Mouse (Mus musculus): ENCODE data around the gene Hist1h2ab.
"Not testable (repeated sequence)": the region's sequence is repeated elsewhere in the genome, so short reads cannot be mapped to it uniquely, and the experiment has no call there.

Gene Hist1h2ab

GRCm38 (mm10) chr13:23755000-23755399, 4.1 kb downstream of the Hist1h2ab start:
- no peak for DNase-seq

GRCm38 (mm10) chr13:23756790-23757189, 5.9 kb downstream of the Hist1h2ab start, which contains the start of gene Hist1h4b:
Gene Hist1h4b (plus strand): TSS chr13:23757013.
- DNase-seq = peak; percentile 72

- no peak for DNase-seq
Observed at GRCm38 (mm10) chr13:23757211-23757773, 6.4 kb downstream of the Hist1h2ab start.

- no peak for DNase-seq
Observed at GRCm38 (mm10) chr13:23757921-23758320, 7.0 kb downstream of the Hist1h2ab start.

DNA sequence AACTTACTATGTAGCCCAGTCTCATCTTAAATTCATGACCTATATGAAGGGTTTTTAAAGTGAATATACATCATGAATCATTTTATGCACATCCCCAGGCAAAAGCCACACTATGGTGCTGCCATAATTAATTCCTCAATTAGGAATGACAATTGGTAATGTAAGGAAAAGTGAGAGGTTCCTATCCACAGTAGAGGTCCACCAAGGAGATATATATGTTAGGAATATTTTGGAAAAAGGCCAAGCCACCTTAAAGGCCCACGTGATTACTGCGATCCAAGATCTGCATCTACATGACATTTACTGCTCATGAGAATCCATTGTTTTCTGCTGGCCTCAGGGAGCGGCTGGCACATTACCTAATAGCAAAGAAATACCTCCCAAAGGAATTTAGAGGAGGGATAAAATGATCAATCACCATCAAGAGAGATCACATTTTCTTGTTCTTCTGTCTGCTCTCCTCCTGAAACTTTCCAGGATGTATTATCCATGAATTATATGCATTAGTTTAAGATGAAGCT, 8.4 kb downstream of the Hist1h2ab start:
- no peak for DNase-seq

DNA sequence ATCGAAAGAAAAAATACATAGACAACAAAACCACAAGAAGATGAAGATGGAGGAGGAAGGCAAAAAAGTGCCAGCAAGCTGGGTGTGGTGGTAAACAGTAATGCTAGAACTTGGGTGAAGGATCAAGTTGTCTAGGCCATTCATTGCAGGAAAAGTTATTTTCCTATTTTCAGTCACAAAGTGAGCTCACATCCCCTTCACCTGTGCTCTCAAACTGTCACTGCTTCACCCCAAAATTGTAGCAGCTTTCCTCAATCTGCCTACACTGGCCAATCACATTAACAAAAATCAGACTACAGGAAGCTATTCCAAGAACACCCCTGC, 9.0 kb downstream of the Hist1h2ab start:
- DNase-seq = no peak

DNA sequence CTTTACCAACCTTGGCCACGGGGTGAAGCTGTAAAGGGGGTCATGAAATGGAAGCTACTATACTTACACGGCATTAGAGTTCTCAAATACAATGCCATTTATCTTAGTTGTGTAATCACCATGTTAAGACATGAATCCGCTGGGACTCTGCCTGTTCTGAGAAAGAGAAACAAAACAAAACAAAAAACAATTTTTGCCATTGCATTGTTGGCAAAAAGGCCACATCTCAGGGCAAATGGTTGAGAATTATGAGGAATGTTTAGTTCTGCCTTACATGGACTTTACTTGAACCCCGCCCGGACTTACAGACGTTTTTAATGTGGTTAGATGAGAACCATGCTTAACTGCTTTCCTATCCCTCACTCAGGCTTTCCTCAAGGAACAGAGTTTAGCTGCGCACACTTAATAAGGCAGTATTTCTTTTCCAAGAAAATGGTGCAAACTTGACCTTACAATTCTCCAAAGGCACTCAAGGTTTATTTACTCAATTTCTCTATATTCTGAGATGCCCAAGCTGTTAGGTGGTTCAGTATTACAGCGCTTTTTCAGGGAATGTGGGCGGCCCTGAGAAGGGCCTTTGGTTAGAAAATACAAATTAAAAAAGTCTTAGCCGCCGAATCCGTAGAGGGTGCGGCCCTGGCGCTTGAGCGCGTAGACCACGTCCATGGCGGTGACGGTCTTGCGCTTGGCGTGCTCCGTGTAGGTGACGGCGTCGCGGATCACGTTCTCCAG, 9.5 kb downstream of the Hist1h2ab start:
- DNase-seq = no peak

- peak; percentile 99 for DNase-seq
Observed at GRCm38 (mm10) chr13:23760972-23761864, 10.3 kb downstream of the Hist1h2ab start, which contains the start of gene Hist1h4a. Gene Hist1h4a (minus strand): TSS chr13:23761230.

DNA sequence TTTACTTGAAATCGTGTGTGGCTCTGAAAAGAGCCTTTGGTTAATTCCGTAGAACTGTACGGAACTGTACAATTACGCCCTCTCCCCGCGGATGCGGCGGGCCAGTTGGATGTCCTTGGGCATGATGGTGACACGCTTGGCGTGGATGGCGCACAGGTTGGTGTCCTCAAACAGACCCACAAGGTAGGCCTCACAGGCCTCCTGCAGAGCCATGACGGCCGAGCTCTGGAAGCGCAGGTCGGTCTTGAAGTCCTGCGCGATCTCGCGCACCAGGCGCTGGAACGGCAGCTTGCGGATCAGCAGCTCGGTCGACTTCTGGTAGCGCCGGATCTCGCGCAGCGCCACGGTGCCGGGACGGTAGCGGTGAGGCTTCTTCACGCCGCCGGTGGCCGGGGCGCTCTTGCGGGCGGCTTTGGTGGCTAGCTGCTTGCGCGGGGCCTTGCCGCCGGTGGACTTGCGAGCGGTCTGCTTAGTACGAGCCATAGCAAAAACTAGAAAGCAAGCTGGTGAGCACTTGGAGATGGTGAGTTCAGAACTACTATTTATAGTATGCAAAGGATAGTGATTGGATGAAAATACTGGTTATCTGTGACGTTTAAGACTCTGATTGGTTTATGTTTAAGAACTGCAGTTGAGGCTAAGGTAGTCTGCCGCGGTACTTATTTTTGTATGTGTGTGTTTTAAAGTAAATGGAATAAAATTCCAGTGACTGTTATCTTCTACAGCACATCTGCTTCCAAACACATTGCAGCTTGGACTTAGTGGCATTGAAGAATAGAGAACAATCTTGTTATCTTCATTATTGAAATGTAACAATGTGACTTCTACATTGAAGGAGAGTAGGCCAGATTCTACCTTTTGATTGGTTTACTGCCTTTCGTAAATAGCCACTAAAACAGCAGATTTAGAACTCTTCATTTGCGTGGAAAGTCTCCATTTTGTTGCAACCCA, 11.2 kb downstream of the Hist1h2ab start, which contains the start of gene Hist1h3a:
Gene Hist1h3a, minus strand, starts transcription at position 516 of the 951 bp plus-strand sequence.
- DNase-seq = peak; percentile 26

- no peak for DNase-seq
Observed at GRCm38 (mm10) chr13:23763242-23763585, 12.3 kb downstream of the Hist1h2ab start.

GRCm38 (mm10) chr13:23763586-23764323, 12.8 kb downstream of the Hist1h2ab start, which contains the start of gene Hist1h1a:
Gene Hist1h1a (plus strand): TSS chr13:23763666.
- DNase-seq = peak; percentile 70

DNA sequence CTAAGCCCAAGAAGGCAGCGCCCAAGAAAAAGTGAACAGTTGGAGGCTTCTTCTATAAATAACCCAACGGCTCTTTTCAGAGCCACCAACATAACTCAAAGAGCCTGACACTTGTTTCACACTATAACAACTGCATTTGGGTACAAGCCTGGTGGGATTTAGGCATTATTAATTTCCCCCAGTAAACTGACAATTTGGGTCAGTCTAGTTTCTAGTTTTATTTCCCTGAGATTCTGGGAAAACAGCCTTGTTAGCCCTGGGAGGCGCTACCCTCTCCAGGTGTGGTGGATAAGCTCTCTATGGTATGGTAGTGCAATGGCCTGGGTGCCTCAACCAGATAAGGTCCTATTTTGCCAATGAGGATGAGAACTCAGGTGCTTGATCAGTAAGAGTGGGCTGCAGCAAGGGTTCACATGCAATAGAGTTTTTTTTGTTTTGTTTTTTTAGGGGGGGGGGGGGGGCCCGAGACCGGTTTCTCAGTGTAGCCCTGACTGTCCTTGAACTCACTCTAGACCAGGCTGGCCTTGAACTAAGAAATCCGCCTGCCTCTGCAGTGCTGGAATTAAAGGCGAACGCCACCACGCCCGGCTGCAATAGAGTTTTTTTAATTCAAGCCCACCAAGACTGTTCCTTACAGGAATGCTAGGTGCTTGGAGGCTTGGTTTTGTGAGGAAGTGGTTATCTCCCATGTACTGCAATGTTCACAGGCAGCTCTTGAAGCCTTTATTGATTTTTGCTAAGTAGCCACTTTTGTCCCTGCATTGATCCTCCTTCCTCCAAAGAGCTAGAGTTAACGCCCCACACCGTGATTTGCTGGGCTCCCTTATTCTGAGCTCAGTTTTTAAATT, 13.6 kb downstream of the Hist1h2ab start:
- no peak for DNase-seq

- DNase-seq = no peak
Observed at GRCm38 (mm10) chr13:23765172-23765513, 14.2 kb downstream of the Hist1h2ab start.

- no peak for DNase-seq
Observed at GRCm38 (mm10) chr13:23766772-23767171, 15.8 kb downstream of the Hist1h2ab start.

GRCm38 (mm10) chr13:23768834-23769397, 18.0 kb downstream of the Hist1h2ab start:
- no peak for DNase-seq

DNA sequence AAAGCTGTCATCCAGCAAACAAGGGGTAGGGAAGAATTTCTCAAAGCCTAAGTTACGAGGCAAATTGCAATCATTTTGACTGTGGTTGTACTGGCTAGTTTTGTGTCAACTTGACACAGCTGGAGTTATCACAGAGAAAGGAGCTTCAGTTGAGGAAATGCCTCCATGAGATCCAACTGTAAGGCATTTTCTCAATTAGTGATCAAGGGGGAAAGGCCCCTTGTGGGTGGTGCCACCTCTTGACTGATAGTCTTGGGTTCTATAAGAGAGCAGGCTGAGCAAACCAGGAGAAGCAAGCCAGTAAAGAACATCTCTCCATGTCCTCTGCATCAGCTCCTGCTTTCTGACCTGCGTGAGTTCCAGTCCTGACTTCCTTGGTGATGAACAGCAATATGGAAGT, 18.7 kb downstream of the Hist1h2ab start, which contains the start of gene Trim38:
Gene Trim38, plus strand, starts transcription at position 301 of the 400 bp plus-strand sequence.
- DNase-seq = not testable (repeated sequence)

- DNase-seq = peak; percentile 55
Observed at GRCm38 (mm10) chr13:23772561-23773313, 21.8 kb downstream of the Hist1h2ab start.

GRCm38 (mm10) chr13:23778339-23778738, 27.4 kb downstream of the Hist1h2ab start:
- DNase-seq = no peak

- DNase-seq = no peak
Observed at GRCm38 (mm10) chr13:23779025-23779424, 28.1 kb downstream of the Hist1h2ab start.
